Mouse (Mus musculus) ES-E14 (cell line): Measurements from ENCODE around the gene Itsn1.

Source experiments
- CHD2 ChIP-seq: IDR thresholded peaks from 2 replicates; pipeline ENCODE4 v1.6.1; 2014; ENCODE audit warnings: mild to moderate bottlenecking, low read depth, low read length, inconsistent platforms
- HCFC1 ChIP-seq: IDR thresholded peaks from 2 replicates; pipeline ENCODE4 v1.6.1; 2012; ENCODE audit warnings: low read length, inconsistent platforms, borderline replicate concordance; ENCODE audit not compliant: insufficient read depth
- MAFK ChIP-seq: IDR thresholded peaks from 2 replicates; pipeline ENCODE4 v1.6.1; 2014; ENCODE audit warnings: mild to moderate bottlenecking, low read depth, low read length, inconsistent platforms; ENCODE audit not compliant: insufficient read depth
- ZC3H11A ChIP-seq: IDR thresholded peaks from 2 replicates; pipeline ENCODE4 v1.6.1; 2012; ENCODE audit warnings: low read depth, mild to moderate bottlenecking, inconsistent platforms, low read length, borderline replicate concordance

DNA sequence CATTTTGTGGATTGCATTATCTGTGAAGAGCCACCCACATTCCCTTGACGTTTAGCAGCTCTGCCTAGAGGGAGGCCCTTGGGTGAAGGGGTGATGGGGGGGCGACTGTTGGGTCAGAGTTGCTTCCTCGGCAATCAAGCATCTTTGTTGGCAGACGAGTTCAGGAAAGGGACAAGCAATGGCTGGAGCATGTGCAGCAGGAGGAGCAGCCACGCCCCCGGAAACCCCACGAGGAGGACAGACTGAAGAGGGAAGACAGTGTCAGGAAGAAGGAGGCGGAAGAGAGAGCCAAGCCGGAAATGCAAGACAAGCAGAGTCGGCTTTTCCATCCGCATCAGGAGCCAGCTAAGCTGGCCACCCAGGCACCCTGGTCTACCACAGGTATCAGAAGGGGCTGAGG lies 110.4 kb downstream of the Itsn1 start:
- no peak for TF ChIP-seq HCFC1
- no peak for TF ChIP-seq MAFK
- no peak for TF ChIP-seq ZC3H11A
- no peak for TF ChIP-seq CHD2
